Mouse (Mus musculus) yolk sac, embryonic 10.5 days (tissue): Measurements from ENCODE around the gene Mlip.

Source experiments
- DNase-seq: peaks from one replicate; pipeline ENCODE4 v3.0.0-alpha.2; 2017; ENCODE audit warnings: low spot score

Gene Mlip

DNA sequence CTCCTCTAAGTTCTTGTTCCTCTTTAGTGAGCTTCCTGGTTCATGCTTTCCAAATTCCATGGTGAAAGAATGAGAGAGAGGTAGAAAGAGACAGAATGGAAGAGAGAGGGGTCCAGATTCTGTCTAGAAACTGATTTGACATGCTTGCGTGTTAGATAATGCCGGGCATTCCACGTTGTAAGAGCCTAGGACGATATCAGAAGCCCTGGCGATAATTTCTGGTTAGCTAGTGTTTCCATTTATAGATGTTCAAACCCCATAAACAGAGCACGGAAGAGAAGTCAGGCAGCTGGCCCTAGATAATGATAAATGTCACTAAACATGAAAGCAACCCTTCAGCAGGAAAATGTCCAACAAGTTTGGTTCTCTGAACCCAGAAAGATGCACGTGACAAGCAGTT, 5.1 kb downstream of the Mlip start:
- DNase-seq: no peak

DNA sequence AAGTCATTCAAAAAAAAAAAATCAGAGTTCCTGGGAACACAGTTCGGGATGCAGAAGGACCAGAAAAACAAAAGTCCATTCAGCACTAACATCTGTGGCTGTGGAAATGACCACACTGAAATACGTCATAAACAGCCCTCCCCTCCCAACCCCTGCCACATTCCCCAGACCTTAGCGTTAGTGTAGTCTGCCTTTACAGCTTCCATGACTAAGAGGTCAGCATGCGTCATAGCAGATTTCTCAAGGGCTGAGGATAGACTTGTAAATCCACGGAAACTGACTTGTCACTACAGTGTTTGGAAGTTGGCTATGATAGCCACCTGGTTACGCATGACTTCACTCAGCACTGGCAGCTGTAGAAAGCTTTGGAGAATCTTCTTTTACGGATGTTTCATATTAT, 8.5 kb downstream of the Mlip start:
- DNase-seq: no peak

DNA sequence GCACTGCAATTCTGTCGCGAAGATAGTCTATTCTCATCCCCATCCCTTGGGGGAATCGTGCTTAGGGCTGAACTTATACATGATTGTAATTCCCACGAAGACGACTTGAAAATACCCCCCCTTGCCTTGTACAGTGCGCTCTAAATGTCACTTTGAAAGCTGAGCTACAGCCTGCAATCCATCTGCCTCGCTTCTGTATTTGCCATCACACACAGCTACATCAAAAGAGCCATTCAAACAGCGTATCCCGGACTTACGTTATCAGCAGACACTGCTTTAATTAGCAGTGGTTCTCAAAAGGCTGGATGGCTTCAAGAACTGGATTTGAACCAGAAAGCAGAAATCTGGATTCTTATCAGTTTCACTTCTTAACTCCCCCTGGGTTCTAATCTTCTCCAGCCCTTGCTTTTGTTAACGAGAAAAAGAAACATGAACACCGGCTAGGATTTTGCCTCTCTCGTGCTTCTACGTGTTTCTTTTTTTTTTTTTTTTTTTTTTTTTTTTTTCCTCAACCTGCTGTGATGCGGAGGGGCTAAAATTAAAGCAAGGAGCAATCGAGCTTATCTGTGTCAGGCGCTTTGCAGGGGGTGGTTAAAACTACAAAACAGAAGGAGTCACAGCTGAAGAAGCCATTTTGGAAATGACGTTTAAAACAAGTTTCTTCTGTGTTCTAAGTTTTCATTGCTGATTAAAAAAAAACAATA, 12.5 kb downstream of the Mlip start:
- DNase-seq: no peak

DNA sequence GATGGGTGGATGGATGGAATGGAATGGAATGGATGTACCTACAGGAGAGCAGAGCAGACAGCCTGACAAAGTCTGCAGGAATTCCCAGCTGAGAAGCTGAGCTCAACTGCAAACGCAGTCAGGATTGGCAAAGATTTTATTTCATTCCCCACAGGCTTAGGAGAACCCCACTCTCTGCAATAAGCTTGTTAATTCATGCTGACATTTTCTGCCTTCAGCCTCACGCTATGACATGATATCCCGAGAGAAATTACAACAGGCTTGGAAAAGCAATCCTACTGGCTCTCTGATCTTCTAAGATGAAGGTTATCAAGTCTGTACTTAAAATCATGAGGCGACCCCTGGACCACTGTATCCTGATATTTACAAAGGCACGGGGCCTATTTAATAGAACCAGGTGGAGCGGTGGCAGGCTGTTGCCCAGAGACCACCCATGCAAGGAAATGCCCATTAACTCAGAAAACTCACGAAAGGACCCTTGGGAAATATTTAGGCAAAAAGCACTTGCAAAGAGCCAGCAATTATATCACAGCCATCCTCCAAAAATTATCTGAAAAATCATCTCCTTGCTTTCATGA, 13.1 kb downstream of the Mlip start:
- DNase-seq: no peak

DNA sequence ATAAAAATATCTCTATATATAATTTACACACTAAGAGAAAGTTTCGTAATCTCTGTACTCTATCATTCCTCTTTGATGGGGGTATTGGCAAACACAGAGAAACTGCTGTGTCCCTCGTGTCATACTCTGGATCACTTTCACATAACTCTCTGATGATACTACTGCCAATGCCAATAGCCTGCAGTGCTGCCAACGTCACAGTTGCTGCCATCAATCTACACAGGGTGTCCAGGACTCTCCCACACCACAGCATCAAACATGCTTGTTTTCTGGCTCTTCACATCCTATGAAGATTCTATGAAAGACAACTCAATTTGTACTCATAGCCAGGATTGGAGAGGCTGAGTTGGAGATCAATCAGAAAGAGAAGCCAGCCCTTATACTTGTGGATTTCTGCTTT, 17.4 kb downstream of the Mlip start:
- no peak for DNase-seq

DNA sequence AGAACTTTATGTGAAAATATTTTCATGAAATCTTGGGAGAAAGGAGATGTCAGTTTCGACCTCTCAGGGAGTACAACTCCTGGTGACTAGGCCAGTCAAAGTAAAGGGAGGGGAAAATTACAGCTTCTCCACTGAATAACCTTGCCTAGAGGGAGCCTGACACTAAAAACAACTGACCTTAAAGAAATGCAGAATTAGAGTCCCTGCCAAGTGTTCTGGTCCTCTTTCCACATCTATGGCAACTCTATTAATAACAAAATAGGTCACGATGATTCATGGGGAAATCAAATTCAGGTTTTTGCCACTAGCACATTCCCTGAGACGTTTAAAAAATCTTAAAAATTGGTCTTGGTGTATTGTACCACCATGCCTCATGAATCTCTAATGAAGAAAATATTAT, 34.4 kb downstream of the Mlip start:
- no peak for DNase-seq

DNA sequence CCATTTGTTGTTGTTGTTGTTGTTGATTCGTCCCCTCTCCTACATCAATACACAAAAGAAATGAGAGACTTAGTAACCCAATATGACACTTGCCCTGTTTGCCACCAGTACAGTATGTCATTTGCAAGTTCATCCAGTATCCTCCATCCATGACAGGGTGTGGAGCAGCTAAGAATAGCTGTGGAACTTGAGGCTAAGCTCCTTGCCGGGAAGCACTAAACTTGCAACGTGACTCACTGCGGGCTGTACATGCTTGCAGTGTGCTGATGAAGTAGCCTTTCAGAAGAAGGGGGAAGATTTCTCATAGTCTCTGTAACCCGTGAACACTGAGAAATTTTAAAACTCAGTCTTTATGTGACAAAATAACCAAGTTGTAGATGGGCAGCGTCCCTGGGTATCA, 42.2 kb downstream of the Mlip start:
- DNase-seq: no peak

DNA sequence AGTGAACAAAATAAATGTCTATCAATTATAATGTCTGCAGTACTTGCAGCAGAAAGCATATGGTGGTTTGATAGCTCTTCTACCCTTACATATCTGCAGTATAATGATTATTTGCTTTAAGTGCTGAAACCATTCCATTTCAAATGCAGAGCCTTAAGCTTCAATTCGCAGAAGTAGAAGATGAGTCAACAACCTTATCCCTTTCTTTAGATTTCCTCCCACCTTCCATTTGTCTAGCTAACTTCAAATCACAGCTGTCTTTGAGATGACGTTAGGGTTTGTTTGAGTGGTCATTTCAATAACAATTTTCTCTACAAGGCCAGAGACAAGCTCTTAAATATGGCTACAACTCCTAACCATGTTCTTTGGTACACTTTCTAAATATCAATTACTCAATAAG, 47.4 kb downstream of the Mlip start:
- no peak for DNase-seq

DNA sequence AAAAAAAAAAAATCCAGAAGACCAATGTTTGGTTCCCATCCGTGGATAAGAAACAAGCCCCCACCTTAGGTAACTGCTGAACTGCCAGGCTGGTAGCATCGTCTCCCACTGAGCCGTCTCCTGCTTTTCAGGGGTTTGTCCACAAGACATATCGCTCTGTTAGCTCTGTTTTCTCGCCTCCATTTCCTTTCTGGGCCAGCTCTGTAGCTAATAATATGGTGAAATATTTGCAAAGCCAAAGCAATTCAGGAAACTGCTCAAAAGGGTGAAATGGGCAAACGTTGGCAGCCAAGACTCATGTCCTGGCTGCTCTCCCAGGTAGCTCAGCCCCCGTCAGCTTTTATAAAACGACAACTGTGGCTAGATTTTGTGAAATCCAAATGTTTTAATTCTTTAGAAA, 50.4 kb downstream of the Mlip start:
- no peak for DNase-seq

DNA sequence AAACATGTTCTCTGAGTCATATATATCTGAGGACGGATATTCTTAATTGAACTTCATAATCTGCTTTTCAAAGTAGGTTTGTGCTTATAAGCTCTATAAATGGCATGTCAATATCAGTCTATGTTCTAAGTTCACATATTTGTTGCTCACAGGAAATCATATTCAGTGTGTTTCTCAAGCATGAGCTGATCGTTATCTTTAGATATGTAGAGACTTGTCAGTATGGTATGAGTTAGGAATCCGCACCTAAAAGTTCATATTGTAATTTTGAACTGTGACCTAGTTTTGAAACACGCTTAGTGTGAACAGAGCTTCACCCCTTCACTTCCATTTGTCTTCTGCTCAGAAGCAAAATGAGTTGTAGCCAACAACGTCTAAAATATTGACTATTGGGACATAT, 64.8 kb downstream of the Mlip start:
- DNase-seq: no peak

DNA sequence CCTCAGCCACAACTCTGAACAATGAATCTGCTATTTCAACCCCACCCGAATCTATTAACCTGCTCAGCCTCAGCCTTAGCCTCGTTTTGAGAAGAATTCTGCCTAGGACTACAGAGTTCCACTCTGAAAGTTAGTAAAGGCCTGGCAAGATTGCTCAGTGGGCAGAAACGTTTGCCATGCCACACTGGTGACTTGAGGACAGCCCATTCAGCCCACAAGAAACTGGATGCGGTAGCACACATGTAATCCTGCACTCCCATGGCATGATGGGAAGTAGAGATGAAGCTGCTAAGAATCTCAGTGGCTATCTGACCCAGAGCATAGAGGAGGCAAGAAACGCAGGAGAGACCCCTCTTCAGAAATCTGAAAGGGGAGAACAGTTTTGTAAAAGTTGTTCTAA, 73.4 kb downstream of the Mlip start:
- DNase-seq: no peak

DNA sequence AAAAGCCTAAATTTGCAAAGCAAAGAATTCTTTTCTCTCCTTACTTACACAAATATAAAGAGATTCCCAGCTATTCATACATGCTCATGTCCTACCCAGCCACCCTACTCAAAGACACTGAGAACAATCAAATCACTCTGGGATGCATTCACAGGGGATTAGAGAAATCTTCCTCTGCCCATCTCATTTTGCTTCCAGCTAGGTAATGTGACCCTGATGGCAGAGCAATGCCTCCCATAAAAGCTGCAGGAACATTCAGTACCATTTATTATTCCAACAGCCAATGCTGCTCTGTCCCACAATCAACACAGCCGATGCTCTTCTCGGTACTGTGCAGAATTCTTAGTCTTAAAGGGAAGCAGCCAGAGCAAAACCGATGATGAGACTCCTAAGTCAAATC, 74.7 kb downstream of the Mlip start:
- no peak for DNase-seq

DNA sequence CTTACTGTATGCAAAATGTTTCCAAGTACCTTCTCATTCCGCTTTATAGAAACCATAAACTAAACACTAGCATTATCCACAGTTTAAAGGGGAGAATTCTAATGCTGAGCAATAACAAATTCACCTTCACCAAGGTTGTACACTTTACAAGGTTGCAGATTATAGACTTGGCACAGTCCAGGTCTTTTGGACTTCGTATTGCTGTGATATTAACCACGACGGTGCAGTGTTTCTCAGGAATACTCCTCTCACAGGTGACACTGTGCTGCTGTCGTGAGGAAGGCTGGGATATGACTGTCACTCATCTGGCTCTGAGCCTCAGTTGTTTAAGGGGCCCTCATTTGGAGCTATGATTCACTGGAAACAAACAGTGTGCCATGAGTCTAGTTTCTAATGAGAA, 75.5 kb downstream of the Mlip start:
- no peak for DNase-seq

DNA sequence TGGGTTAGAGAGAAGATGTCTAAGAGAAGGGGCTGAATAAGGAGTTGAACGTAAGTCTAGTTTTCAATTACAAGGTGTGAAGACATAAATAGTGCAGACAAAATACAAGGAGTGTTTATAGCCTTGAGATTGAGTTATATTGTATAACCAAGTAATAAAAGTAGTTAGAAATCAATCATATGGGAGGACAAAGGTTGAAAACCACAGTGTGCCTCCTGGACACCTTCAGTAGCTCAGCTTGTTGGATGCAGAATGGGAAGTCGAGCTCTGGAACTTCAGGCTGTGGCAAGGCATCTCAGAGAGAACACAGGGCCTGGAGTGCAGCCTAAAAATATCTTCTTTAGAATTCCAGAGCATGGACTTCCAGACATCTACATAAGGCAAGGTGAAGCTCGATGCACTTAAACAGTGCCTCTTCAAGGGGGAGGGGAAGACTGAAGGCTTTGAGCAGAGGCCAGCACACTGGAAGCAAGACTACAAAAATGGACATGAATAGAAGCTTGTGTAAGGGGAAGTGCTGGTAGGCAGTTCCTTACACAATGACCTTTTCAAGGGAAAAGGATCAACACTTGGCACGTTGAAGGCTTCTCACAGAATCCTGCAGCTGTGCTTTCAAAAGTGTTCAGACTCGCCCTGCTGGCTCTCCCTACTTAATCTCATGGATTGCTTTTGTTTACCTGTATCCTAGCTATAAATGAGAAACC, 76.2 kb downstream of the Mlip start:
- DNase-seq: peak; percentile 9

DNA sequence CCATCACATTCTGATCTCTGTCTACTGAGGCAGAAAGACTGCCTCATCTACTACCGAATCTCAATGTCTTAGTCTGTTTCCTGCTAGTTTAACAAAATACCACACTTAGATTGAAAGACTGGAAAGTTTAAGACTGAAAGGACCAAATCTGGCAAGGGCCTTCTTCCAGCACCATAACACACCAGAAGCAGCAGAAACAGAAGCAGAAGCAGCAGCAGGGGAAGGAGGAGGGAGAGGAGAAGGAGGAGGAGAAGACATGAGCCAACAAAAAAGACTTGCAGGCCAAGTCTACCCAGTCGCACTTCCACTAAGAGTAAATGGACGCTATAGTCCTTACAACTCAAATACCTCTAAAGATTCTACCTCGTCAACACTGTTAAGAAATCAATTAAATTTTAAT, 80.0 kb downstream of the Mlip start:
- DNase-seq: no peak

DNA sequence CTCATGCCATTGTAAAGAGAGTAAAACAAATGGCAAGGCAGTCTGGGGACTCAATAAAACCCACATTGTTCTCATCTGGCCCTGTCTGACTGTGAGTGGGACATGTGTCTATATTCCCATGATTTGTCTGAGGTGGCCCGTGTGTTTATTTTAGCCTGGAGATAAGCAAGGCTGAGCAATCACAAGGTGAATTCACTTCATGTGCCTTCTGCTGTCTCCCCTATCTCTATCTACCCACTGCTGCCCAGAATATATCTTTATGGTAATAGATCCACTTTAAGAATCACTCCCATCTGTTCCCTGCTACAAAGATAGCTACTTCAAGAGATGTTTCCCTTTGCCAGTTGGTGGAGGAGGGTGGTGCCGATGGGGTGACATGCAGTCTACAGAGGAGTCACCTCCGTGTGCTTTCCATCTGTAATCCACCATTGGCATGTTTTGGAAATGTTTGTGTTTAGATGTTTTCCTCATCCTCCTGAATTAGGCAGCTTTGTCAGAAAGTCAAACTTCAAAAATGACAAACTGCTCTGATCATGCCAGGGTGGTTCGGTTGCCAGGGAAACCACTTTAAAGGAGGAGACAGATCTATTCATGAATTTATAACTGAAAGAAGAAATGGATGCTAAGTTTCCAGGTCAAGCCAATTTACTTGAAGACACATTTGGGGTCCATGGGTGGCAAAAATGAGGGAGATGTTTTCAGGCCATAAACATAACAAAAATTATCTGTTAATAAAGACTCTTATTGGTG, 87.3 kb downstream of the Mlip start:
- no peak for DNase-seq

DNA sequence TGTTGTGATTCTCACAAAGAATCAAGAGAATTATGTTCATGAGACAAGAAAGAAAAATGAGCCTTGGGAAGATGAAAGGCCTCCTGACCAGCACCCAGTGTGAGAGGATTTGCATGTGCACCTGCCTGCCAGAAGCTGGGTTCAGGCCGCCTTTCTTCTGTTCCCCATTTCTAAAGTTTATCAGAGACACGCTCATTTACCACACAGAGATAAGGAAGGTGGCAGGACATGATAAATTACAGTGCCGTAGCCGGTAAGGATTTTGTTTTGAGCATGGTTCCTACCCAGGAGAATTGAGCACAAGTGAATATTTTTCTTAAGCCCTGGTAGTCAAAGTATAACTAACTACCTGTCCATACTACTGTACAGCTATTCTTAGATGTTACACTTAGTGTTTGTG, 93.7 kb downstream of the Mlip start:
- no peak for DNase-seq

DNA sequence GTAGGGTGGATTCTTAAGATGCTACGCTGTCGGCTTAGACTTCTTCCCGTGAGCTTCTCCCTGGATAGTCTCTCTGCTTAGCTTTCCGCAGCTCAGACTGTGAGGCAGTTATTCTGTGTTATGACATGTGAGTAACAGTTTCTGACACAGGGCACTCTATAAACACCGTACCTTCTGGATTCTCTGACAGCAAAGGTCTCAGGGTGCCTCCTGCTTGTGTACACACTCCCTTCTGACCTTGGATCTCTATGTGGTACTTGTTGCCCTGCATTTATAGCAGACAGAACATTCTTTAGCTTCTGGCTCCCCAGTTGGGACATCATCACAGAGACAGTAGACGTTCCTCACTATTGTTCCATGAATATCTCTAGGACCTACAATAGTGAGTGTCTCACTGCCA, 94.5 kb downstream of the Mlip start:
- DNase-seq: no peak

DNA sequence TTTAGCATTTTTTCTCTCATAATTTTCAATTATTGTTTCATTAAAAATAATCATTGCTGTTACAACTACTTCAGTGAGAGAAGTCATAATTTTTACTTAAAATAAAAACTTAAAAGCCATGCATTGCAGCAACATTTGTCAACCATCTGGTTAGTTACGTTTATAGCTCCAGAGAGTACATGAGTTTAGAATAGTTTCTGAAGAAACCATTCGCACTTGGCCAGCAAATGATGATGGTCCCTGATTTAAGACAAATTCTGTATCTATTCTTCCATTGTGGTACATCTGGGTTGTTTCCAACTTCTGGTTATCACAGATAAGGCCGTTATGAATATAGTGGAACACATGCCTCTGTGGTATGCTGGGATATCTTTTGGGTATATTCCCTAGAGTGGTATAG, 98.3 kb downstream of the Mlip start:
- no peak for DNase-seq

DNA sequence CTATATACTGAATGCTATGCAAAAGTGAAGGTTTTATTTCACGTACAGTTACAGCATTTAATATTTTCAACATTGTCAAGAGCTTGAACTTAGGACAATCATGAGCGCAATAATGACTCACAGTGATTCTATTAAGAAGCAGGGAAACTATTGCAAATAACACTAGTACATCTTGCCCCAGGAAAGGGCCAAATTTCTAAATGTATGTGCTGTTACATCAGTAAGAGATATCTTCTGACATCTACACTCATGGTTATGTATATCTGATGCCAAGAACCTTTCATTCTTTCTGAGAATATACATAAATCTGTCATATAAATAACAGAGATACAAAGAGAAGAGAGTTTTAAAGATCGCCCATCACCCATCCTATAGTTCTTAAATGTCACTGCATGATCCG, 100.0 kb downstream of the Mlip start:
- DNase-seq: no peak

DNA sequence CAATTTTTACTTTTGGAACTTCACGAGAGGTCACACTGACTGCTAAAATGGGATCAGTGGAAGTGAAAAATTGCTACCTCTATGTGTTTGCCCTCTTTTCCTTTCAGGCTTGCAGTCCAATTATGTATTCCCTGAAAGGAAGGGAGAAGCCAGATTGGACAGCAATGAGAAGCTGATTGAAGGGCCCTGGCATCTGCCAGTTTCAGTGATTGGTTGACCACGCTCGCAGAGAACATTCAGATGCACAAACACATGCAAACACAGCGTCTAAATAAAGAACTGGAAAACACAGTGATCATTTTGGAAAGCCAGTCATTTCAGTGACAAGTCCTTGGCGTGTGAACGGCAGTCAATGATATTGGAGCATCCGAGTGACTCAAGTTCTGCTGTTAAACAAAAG, 100.6 kb downstream of the Mlip start:
- no peak for DNase-seq

DNA sequence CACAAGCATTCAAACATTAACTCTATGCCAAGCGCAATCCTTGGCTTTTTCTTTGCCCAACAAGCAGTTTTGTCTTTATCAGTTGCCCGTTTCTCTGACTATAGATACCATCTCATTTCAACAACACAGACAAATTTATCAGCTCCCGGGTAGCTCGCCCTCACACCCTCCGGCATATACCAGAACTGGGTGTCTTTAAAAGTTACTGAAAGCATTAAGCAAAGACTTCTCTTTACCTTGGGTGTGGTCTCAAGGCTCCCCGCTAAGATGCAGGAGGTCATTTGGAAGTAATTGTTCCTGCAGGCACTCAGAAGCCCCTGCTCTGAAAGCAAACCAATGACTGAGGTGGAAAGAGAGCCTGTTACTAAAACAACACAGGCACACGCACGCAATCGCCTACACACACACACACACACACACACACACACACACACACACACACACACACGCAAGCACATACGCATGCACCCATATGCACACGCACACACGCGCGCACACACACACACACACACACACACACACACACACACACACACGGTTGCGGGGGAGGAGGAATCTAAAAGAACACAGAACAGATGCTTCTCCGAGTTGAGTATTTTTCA, 101.2 kb downstream of the Mlip start:
- DNase-seq: no peak

DNA sequence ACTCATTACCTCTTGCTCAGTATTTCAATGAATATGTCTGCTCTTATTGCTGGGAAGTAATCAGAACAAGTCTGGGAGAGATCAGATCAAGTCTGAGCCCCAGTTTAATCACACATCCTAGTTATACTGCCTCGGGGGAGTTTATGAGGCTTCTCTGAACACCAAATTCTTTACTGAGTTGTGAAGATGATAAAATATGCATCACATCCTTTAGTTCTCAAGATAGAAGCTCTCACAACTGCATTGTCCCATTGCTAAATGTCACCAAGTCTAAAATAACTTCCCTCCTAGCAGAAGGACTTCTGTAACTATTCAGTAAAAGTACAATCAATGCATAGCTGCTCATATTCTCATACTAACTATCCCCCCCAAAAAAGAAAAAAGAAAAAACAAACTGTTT, 154.5 kb downstream of the Mlip start:
- no peak for DNase-seq
